Mouse (Mus musculus): ENCODE results near the gene Bbip1.
"Not testable (repeated sequence)": the region's sequence is repeated elsewhere in the genome, so short reads cannot be mapped to it uniquely, and the experiment has no call there.

The Bbip1 gene

GRCm38 (mm10) chr19:53925338-53925751 lies 19.1 kb downstream of the Bbip1 start:
- no peak for DNase-seq (ENCODE audit: low read depth)

- not testable (repeated sequence) for DNase-seq (ENCODE audit: low read depth)
Observed at GRCm38 (mm10) chr19:53921996-53922395, 22.4 kb downstream of the Bbip1 start.

GRCm38 (mm10) chr19:53919541-53919940 lies 24.9 kb downstream of the Bbip1 start:
- no peak for DNase-seq (ENCODE audit: low read depth)

- DNase-seq (ENCODE audit: low read depth): no peak
Observed at GRCm38 (mm10) chr19:53914950-53915349, 29.5 kb downstream of the Bbip1 start.

GRCm38 (mm10) chr19:53906703-53907070 lies 37.7 kb downstream of the Bbip1 start:
- DNase-seq (ENCODE audit: low read depth): not testable (repeated sequence)

- no peak for DNase-seq (ENCODE audit: low read depth)
Observed at GRCm38 (mm10) chr19:53906033-53906702, 38.3 kb downstream of the Bbip1 start.

GRCm38 (mm10) chr19:53904833-53905480 lies 39.5 kb downstream of the Bbip1 start:
- DNase-seq (ENCODE audit: low read depth): no peak

- DNase-seq (ENCODE audit: low read depth): no peak
Observed at GRCm38 (mm10) chr19:53903507-53904321, 40.7 kb downstream of the Bbip1 start.

- DNase-seq (ENCODE audit: low read depth): peak; percentile 78
Observed at GRCm38 (mm10) chr19:53902739-53903487, 41.5 kb downstream of the Bbip1 start.

GRCm38 (mm10) chr19:53901931-53902738 lies 42.3 kb downstream of the Bbip1 start:
- DNase-seq (ENCODE audit: low read depth): no peak

GRCm38 (mm10) chr19:53899941-53900610 lies 44.4 kb downstream of the Bbip1 start:
- no peak for DNase-seq (ENCODE audit: low read depth)

GRCm38 (mm10) chr19:53898970-53899900 lies 45.2 kb downstream of the Bbip1 start:
- no peak for DNase-seq (ENCODE audit: low read depth)

- DNase-seq (ENCODE audit: low read depth): no peak
Observed at GRCm38 (mm10) chr19:53898498-53898897, 45.9 kb downstream of the Bbip1 start.

GRCm38 (mm10) chr19:53898046-53898445 lies 46.4 kb downstream of the Bbip1 start:
- no peak for DNase-seq (ENCODE audit: low read depth)

- DNase-seq (ENCODE audit: low read depth): peak; percentile 91
Observed at GRCm38 (mm10) chr19:53894538-53895121, 49.8 kb downstream of the Bbip1 start.

GRCm38 (mm10) chr19:53893711-53894171 lies 50.7 kb downstream of the Bbip1 start:
- no peak for DNase-seq (ENCODE audit: low read depth)

- DNase-seq (ENCODE audit: low read depth): no peak
Observed at GRCm38 (mm10) chr19:53892838-53893359, 51.5 kb downstream of the Bbip1 start.

GRCm38 (mm10) chr19:53892061-53892460 lies 52.4 kb downstream of the Bbip1 start, which contains the start of gene Pdcd4:
Gene Pdcd4, plus strand, starts transcription at chr19:53892231.
- peak; percentile 68 for DNase-seq (ENCODE audit: low read depth)

GRCm38 (mm10) chr19:53891569-53891968 lies 52.9 kb downstream of the Bbip1 start:
- DNase-seq (ENCODE audit: low read depth): no peak

All from fibroblast of lung, adult 2 months (primary cell).